Mouse (Mus musculus) brain, embryonic 14.5 days (tissue): ENCODE measurements around the gene Trim54.

Experiments used
- CTCF ChIP-seq: fragments of 200-500 bp; IDR thresholded peaks from 2 replicates; pipeline ENCODE4 v1.5.1; 2012; ENCODE audit warnings: inconsistent platforms, mild to moderate bottlenecking, moderate library complexity, borderline replicate concordance; ENCODE audit not compliant: insufficient read depth, insufficient read length; ENCODE audit errors: extremely low read depth
- POLR2A ChIP-seq: fragments of 200-500 bp; IDR thresholded peaks from 2 replicates; pipeline ENCODE4 v1.6.1; 2012; ENCODE audit warnings: mild to moderate bottlenecking, inconsistent platforms, borderline replicate concordance; ENCODE audit not compliant: poor library complexity, insufficient read depth, insufficient read length, severe bottlenecking; ENCODE audit errors: extremely low read depth

DNA sequence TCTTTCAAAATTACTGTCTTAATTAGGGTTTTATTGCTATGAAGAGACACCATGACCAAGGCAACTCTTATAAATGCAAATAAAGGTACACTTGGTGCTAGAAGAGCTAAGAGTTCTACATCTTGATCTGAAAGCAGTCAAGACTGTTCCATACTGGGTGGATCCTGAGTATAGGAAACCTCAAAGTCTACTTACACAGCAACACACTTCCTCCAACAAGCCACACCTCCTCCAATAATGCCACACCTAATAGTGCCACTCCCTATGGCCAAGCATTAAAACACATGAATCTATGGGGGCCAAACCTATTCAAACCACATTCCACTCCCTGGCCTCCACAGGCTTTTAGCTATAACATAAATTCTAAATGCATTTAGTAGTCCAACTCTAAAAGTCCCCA lies 46.0 kb downstream of the Trim54 start:
- TF ChIP-seq CTCF (no peak), POLR2A (no peak)
